Mouse (Mus musculus): ENCODE measurements around the gene Ak6. TPM values are rescaled to one million over a fixed set of nuclear protein-coding genes. Genes with fewer than 3 reads are reported as not detected.

The Ak6 gene
- polyA plus RNA-seq, 1 experiment from 2014 or later = 221 TPM

GRCm38 (mm10) chr13:100612903-100613302 lies 37.9 kb upstream of the Ak6 start:
- no peaks in the 10 kb centered on the region for H3K4me1 ChIP-seq (ENCODE audit: control insufficient read depth, insufficient read depth, low read length)
- no peak overlapping the region for H3K27ac ChIP-seq (ENCODE audit: low read length)
- H3K27me3 ChIP-seq (ENCODE audit: control insufficient read depth, insufficient read depth, low read length) = no peaks in the 10 kb centered on the region
- H3K36me3 ChIP-seq (ENCODE audit: control insufficient read depth, insufficient read depth, low read length) = 0 out of 2 replicates have a peak, but pooled peaks cover 4% of the 10 kb centered on the region
- H3K4me2 ChIP-seq (ENCODE audit: low read depth, low read length) = no peak overlapping the region
- H3K4me3 ChIP-seq (replicated peaks; ENCODE audit: low read length) = no peak overlapping the region
- 53% methylated on average over 2 of the region's 2 CpGs for WGBS
- peaks cover 1% of the 10 kb centered on the region; the same call in 1 of the 2 replicates for H3K9me3 ChIP-seq (replicated peaks; ENCODE audit: control insufficient read depth, low read length)
- no peak for ATAC-seq (ENCODE audit: insufficient read depth, low FRiP score)
- no peak overlapping the region for H3K9ac ChIP-seq (ENCODE audit: low read length)

DNA sequence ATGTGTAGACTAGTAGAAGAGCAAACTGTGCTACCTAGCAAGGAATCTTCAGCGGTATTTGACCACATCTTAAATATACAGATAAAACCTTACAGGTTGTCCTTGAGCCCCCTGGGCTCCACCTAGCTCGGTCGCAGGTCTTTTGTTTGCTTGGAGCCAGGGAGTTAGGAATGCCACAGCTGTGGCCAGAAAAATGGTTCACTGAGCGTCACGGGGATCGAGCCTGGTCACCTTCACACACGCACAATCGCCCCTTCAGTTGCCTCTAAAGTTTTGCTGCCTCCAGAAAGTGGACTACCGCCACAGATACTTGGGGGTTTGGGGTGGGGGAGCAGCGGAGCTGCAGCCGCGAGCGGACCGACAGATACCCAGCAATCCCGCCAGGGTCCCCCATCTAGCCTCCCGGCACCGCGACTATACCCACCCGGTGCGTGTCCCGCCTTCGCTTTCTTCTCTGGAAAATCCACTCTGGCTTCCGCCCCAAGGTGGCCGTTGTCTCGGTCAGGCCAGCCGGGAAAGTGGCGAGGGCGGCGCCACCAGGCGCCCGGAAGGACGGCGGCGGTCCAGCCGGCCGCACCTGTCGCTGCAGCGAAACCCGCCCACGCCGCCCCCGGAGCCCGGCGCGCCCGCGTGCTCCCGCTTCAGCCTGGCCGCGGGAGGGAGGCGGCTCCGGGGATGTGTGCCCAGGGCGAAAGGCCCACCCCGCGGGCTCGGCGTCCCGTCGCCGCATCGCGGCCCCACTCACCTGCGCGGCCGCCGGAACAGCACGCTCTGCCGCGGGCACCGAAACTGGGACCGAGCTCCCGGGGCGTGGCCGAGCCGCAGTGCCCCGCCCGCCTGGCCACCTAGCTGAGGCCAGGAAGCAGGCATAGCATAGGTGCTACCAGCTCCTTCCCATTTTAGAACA lies 34.3 kb upstream of the Ak6 start, which contains the start of gene Marveld2:
Marveld2 (minus strand) TSS at position 791 of the 907 bp plus-strand sequence.
- no peaks in the 10 kb centered on the region for H3K4me1 ChIP-seq (ENCODE audit: control insufficient read depth, insufficient read depth, low read length)
- no peaks in the 10 kb centered on the region for H3K9me3 ChIP-seq (replicated peaks; ENCODE audit: control insufficient read depth, low read length)
- 2% methylated on average over 77 of the region's 77 CpGs for WGBS
- H3K27ac ChIP-seq (ENCODE audit: low read length) = peak within 1 kb of the TSS; percentile 75
- no peaks in the 10 kb centered on the region for H3K27me3 ChIP-seq (ENCODE audit: control insufficient read depth, insufficient read depth, low read length)
- H3K4me3 ChIP-seq (replicated peaks; ENCODE audit: low read length) = peak within 1 kb of the TSS; percentile 66
- peak within 1 kb of the TSS; percentile 83 for H3K9ac ChIP-seq (ENCODE audit: low read length)
- 0 out of 2 replicates have a peak, but pooled peaks cover 8% of the 10 kb centered on the region for H3K36me3 ChIP-seq (ENCODE audit: control insufficient read depth, insufficient read depth, low read length)
- ATAC-seq (ENCODE audit: insufficient read depth, low FRiP score) = peak; percentile 92
- H3K4me2 ChIP-seq (ENCODE audit: low read depth, low read length) = peak within 1 kb of the TSS; percentile 74

GRCm38 (mm10) chr13:100617583-100617982 lies 33.2 kb upstream of the Ak6 start:
- H3K27me3 ChIP-seq (ENCODE audit: control insufficient read depth, insufficient read depth, low read length) = no peaks in the 10 kb centered on the region
- 0 out of 2 replicates have a peak, but pooled peaks cover 8% of the 10 kb centered on the region for H3K36me3 ChIP-seq (ENCODE audit: control insufficient read depth, insufficient read depth, low read length)
- H3K27ac ChIP-seq (ENCODE audit: low read length) = no peak overlapping the region
- no peak overlapping the region for H3K4me2 ChIP-seq (ENCODE audit: low read depth, low read length)
- H3K9me3 ChIP-seq (replicated peaks; ENCODE audit: control insufficient read depth, low read length) = no peaks in the 10 kb centered on the region
- no peak for ATAC-seq (ENCODE audit: insufficient read depth, low FRiP score)
- 84% methylated on average over 13 of the region's 13 CpGs for WGBS
- no peak overlapping the region for H3K9ac ChIP-seq (ENCODE audit: low read length)
- H3K4me3 ChIP-seq (replicated peaks; ENCODE audit: low read length) = no peak overlapping the region
- H3K4me1 ChIP-seq (ENCODE audit: control insufficient read depth, insufficient read depth, low read length) = no peaks in the 10 kb centered on the region

DNA sequence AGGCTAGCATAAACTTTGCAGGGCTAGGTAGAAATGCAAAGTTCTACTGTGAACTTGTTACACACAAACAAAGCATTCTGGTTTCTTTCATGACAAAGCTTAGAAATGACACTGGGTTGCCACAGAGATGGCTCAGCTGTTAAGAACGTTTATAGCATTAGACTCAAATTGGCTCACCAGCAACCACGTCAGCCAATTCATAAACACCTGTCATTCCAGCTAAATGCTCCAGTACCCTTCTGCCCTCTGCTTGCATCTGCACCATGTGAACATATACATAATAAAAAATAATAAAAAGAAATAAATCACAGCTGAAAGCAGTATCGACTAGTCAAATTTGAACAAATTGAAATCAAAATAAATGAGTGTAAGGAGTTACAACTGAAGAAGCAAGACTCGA lies 28.5 kb upstream of the Ak6 start:
- H3K9ac ChIP-seq (ENCODE audit: low read length) = no peak overlapping the region
- no peak overlapping the region for H3K27ac ChIP-seq (ENCODE audit: low read length)
- no peaks in the 10 kb centered on the region for H3K9me3 ChIP-seq (replicated peaks; ENCODE audit: control insufficient read depth, low read length)
- no peak overlapping the region for H3K4me3 ChIP-seq (replicated peaks; ENCODE audit: low read length)
- ATAC-seq (ENCODE audit: insufficient read depth, low FRiP score) = no peak
- no peak overlapping the region for H3K4me2 ChIP-seq (ENCODE audit: low read depth, low read length)
- no peaks in the 10 kb centered on the region for H3K4me1 ChIP-seq (ENCODE audit: control insufficient read depth, insufficient read depth, low read length)
- 0 out of 2 replicates have a peak, but pooled peaks cover 8% of the 10 kb centered on the region for H3K36me3 ChIP-seq (ENCODE audit: control insufficient read depth, insufficient read depth, low read length)
- 66% methylated on average over 4 of the region's 4 CpGs for WGBS
- H3K27me3 ChIP-seq (ENCODE audit: control insufficient read depth, insufficient read depth, low read length) = no peaks in the 10 kb centered on the region

DNA sequence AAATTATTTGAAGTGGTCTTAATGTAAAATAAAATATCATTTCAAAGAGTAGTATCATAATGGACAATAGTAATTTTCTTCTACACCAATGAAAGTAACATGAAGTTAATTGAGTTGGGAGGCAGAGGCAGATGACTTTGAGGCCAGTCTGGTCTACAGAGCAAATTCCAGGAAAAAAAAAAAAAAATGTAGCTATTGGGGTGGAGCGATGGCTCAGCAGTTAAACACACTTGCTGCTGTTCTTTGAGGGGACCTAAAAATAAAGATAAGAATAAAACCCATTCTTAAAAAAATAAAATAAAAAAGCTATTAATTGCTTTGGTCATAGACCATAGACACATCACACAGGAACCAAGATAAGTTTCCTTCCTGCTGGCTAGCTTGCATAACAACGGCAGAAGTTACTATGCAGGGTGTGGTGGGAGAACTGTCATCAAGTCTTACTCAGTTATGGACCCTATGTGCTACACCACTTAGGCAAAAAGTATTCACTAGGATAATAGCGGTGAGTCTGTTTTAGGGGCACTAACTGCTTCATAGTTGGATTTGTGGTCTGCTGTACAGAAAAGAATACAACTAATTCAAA lies 16.6 kb upstream of the Ak6 start:
- no peak for ATAC-seq (ENCODE audit: insufficient read depth, low FRiP score)
- H3K36me3 ChIP-seq (ENCODE audit: control insufficient read depth, insufficient read depth, low read length) = peaks cover 10% of the 10 kb centered on the region; the same call in 1 of the 2 replicates
- 92% methylated on average over 3 of the region's 3 CpGs for WGBS

DNA sequence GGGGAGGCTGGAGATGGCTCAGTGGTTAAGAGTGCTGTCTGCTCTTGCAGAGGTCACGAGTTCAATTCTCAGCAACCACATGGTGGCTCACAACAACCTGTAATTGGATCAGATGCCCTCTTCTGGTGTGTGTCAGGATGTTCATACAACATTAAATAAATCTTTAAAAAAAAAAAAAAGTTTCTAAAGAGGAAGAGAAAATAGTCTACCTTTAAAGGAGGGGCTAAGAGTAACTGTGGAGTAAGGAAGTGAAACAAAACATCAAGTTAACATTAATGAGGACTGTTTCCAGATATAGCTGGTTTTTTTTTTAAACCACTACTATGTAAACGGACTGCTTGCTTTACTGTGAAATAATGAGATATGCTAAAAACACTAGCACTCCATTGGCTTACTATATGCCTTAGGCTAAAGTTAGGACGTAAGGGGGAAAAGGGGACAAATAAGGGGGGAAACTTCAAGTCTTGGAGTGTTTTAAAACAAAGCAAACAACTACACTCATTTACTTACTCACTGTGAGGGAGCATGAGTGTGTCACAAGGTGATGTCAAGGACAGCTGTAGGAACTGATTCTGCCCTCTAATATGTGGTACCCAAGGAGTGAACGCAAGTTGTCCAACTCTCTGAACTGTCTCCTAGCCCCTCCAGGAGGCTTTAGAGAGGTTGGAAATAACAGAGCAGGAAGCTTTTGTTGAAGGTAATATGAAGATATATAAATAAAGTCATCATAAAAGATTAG lies 8.1 kb upstream of the Ak6 start:
- Histone ChIP-seq H3K4me2 (ENCODE audit: low read depth, low read length) (no peak overlapping the region), H3K27me3 (ENCODE audit: control insufficient read depth, insufficient read depth, low read length) (no peaks in the 10 kb centered on the region), H3K4me1 (ENCODE audit: control insufficient read depth, insufficient read depth, low read length) (no peaks in the 10 kb centered on the region), H3K36me3 (ENCODE audit: control insufficient read depth, insufficient read depth, low read length) (peaks cover 6% of the 10 kb centered on the region), H3K9me3 (replicated peaks; ENCODE audit: control insufficient read depth, low read length) (no peaks in the 10 kb centered on the region), H3K27ac (ENCODE audit: low read length) (no peak overlapping the region), H3K9ac (ENCODE audit: low read length) (no peak overlapping the region), H3K4me3 (replicated peaks; ENCODE audit: low read length) (no peak overlapping the region)
- no peak for ATAC-seq (ENCODE audit: insufficient read depth, low FRiP score)
- WGBS = 92% methylated on average over 4 of the region's 4 CpGs

More for the DNA sequence above, 16.6 kb upstream of the Ak6 start:
- Histone ChIP-seq H3K9ac (ENCODE audit: low read length) (no peak overlapping the region), H3K27me3 (ENCODE audit: control insufficient read depth, insufficient read depth, low read length) (no peaks in the 10 kb centered on the region), H3K4me2 (ENCODE audit: low read depth, low read length) (no peak overlapping the region), H3K4me3 (replicated peaks; ENCODE audit: low read length) (no peak overlapping the region), H3K27ac (ENCODE audit: low read length) (no peak overlapping the region), H3K9me3 (replicated peaks; ENCODE audit: control insufficient read depth, low read length) (no peaks in the 10 kb centered on the region), H3K4me1 (ENCODE audit: control insufficient read depth, insufficient read depth, low read length) (no peaks in the 10 kb centered on the region)

- no peak for ATAC-seq (ENCODE audit: insufficient read depth, low FRiP score)
- 93% methylated on average over 8 of the region's 8 CpGs for WGBS
- Histone ChIP-seq H3K27me3 (ENCODE audit: control insufficient read depth, insufficient read depth, low read length) (no peaks in the 10 kb centered on the region), H3K9me3 (replicated peaks; ENCODE audit: control insufficient read depth, low read length) (no peaks in the 10 kb centered on the region), H3K36me3 (ENCODE audit: control insufficient read depth, insufficient read depth, low read length) (peaks cover 4% of the 10 kb centered on the region), H3K27ac (ENCODE audit: low read length) (no peak overlapping the region), H3K4me2 (ENCODE audit: low read depth, low read length) (no peak overlapping the region), H3K4me3 (replicated peaks; ENCODE audit: low read length) (no peak overlapping the region), H3K4me1 (ENCODE audit: control insufficient read depth, insufficient read depth, low read length) (peaks cover 7% of the 10 kb centered on the region), H3K9ac (ENCODE audit: low read length) (no peak overlapping the region)
These were observed 2.6 kb upstream of the Ak6 start for GRCm38 (mm10) chr13:100648223-100648622.

DNA sequence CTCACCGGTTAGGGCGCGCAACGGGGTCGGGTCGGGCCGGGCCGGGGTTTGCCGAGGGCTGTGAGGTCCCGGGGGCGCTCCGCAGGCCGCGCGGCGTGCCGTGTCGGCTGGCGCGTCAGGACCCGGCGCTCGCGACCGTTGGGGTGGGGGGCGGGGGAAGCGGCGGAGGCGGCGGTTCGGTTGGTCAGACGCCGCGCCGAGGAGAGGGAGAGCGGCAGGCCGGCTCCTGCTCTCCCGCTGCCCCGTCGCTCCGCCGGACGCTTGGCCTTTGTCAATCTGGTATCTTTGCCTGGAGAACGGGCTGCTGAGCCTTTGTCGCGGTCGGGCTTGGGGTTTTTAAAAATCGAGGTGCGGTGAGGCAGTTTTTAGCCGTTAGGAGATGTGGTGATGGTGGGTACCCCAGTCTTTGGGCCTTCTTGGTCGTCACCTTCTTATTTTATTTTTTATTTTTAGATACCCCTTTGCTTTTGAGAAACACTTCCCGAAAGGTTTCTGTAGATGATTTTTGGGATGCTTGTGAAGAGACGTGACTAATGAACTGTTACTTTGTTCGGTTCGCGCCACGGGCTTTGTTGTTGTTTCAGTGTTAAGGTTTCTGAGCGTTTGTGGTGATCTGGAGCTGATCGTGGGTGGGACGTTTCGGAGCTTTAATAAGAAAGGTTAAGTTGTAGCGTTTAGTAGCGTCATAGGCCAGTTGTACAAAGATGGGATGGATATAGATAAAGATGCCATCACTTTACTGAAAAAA lies 834 bp downstream of the Ak6 start, which contains the start of gene Taf9:
Taf9 (plus strand) TSS at position 141 of the 748 bp plus-strand sequence.
- peak within 1 kb of the TSS; percentile 81 for H3K4me2 ChIP-seq (ENCODE audit: low read depth, low read length)
- under 1% methylated on average over 53 of the region's 63 CpGs for WGBS
- peak within 1 kb of the TSS; percentile 95 for H3K27ac ChIP-seq (ENCODE audit: low read length)
- H3K4me1 ChIP-seq (ENCODE audit: control insufficient read depth, insufficient read depth, low read length) = peaks cover 7% of the 10 kb centered on the region
- H3K4me3 ChIP-seq (replicated peaks; ENCODE audit: low read length) = peak within 1 kb of the TSS; percentile 87
- peak within 1 kb of the TSS; percentile 92 for H3K9ac ChIP-seq (ENCODE audit: low read length)
- H3K36me3 ChIP-seq (ENCODE audit: control insufficient read depth, insufficient read depth, low read length) = no peaks in the 10 kb centered on the region
- no peaks in the 10 kb centered on the region for H3K27me3 ChIP-seq (ENCODE audit: control insufficient read depth, insufficient read depth, low read length)
- H3K9me3 ChIP-seq (replicated peaks; ENCODE audit: control insufficient read depth, low read length) = no peaks in the 10 kb centered on the region
- ATAC-seq (ENCODE audit: insufficient read depth, low FRiP score) = peak; percentile 54

Measured in stomach, embryonic 16.5 days (tissue).